Mouse (Mus musculus): ENCODE results near the gene Supt3.

The Supt3 gene

GRCm38 (mm10) chr17:45054526-45054925 lies 277.6 kb downstream of the Supt3 start:
- no peak for DNase-seq (ENCODE audit: low spot score in 2 of 2)

GRCm38 (mm10) chr17:45056894-45057293 lies 279.9 kb downstream of the Supt3 start:
- no peak for DNase-seq (ENCODE audit: low spot score in 2 of 2)

DNA sequence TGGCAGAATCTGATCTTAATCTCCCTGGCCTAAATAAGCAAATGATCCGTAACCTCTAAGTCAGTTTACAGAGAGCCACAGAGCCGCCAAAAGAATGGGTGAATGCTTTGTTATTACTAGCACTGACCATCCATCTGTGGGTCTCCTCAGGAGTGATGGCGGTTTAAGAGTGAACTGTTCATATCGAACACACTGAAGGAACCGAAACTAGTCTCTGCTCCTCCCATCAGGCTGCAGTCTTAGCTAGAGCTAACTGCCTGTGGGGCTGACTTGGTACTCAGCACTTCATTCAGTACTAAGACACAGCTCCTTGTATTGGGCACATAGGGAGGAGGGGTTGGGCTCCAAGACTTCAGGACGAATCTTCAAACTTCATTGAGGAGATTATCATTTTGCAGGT lies 280.8 kb downstream of the Supt3 start:
- no peak for DNase-seq (ENCODE audit: low spot score in 2 of 2)

- DNase-seq (ENCODE audit: low spot score in 2 of 2), result no peak
Measured at GRCm38 (mm10) chr17:45058566-45059363, 281.8 kb downstream of the Supt3 start.

GRCm38 (mm10) chr17:45063776-45064175 lies 286.8 kb downstream of the Supt3 start:
- peak in 1 of 2 experiments; percentile 21 for DNase-seq (ENCODE audit: low spot score in 2 of 2)

- DNase-seq (ENCODE audit: low spot score in 2 of 2), result no peak
Measured at GRCm38 (mm10) chr17:45065465-45065864, 288.5 kb downstream of the Supt3 start.

DNA sequence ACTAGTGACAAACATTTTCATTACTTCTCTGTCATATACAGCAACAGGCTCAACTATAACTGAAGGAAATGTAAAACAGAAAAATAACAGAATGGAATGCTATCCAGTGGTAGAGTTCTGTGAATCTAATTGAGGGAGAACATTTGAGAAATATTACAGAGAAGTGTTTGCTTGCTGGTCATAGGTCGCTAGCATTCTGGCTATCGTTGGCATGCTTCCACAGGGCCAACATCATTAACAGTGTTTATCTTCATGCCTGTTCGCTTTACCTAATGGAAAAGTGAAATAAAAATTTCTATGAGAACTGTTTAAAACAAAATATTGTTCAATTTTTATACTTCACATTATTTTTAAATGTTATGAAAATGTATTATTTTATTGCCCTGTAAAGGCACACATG lies 290.5 kb downstream of the Supt3 start:
- DNase-seq (ENCODE audit: low spot score in 2 of 2), result no peak

GRCm38 (mm10) chr17:45068321-45068720 lies 291.4 kb downstream of the Supt3 start:
- no peak for DNase-seq (ENCODE audit: low spot score in 2 of 2)

DNA sequence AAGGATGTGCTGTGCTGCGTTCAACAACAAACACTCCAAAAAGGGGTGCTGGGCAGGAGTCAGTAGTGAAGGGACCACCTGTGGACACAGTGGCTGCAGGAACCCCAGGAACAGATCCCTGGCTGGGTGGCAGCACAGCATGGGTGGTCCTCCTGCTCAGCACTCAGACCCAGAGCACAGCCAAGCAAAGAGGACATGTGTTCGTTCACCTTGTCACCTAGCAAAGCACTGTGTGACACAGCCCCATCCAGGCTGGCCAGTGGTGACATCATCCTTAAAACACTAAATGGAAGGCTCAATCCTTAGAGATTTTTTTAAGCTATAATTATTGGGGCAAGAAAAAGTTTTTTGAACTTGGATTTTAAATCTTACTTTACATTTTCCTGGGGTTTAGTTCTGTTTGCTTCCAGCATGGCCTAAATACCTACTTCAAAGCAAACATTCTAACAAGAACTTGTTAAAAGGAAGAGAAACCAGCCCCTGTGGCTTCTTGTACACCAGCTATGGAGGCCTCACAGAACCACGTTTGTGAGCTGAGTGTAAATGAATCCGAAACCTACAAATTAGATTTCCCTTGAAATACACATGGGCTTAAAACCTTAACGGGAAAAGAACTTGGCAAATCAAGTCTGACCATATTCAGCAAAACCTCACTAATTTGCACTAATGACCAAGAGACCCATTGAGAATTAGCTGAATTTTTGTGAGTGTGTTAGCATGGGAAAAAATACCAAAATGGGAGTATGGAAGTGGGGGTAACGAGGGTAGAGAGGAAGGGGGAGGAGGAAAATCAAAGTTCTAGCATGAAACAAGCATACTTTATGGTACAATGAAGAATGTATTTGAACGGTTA lies 295.8 kb downstream of the Supt3 start:
- no peak for DNase-seq (ENCODE audit: low spot score in 2 of 2)

DNA sequence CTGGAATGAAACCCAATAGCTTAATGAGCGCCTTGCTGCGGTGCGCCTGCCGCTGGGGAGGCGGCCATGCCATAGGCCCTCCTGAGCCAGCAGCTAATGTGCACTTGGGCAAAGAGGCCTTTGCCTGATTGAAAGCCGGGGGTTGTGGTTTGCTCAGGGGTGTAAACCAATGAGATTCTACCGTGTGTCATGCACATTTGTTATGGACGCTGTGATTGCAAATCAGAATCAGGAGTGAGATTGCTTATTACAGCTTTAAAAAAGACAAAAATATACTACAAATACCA lies 296.3 kb downstream of the Supt3 start:
- no peak for DNase-seq (ENCODE audit: low spot score in 2 of 2)

GRCm38 (mm10) chr17:45073779-45074178 lies 296.8 kb downstream of the Supt3 start:
- no peak for DNase-seq (ENCODE audit: low spot score in 2 of 2)

DNA sequence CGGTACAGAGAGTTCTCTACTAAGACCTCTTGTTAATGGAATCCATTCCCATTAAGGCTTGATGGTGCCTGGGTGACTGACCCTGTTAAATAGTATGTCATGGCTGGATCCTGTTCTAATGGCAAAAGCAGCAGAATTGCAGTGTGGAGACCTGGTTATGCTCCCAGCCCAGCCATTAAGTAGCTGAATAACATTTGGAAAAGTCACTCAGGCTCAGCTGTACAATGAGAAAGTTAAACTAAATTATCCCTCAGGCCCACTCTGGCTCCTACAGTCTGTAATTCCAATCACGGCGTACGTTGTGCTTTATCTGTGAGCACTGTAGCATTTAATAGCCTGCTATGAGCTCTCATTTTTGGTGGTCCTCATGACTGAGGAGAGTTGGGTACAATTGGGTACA lies 300.0 kb downstream of the Supt3 start:
- DNase-seq (ENCODE audit: low spot score in 2 of 2), result no peak

GRCm38 (mm10) chr17:45077921-45078640 lies 301.1 kb downstream of the Supt3 start:
- no peak for DNase-seq (ENCODE audit: low spot score in 2 of 2)

- no peak for DNase-seq (ENCODE audit: low spot score in 2 of 2)
Measured at GRCm38 (mm10) chr17:45081521-45081920, 304.6 kb downstream of the Supt3 start.

DNA sequence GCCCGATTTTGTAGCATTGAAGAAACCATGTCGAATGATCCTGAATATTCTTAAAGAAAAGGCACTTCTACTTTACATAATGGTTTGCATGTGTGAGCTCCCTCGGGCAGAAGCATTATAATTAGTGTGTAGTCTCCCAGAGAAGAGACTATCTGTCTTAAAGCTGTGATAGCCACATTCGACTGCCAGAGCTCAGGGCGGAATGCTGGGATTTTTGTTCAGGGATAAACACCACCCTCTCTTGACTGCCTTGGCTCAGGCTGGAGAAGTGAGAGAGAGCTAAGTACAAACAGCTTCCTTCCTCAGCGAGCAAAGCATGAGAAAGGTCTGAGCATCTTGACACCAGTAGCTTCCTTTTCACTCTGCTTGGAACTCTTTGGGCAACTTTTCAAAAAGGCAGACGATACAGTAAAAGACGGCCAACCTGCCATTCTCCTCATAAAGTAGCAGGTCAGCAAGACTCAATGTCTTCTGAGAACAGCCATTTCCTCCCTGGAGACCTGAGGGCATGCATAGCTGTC lies 305.1 kb downstream of the Supt3 start:
- DNase-seq (ENCODE audit: low spot score in 2 of 2), result no peak

GRCm38 (mm10) chr17:45086361-45086760 lies 309.4 kb downstream of the Supt3 start:
- no peak for DNase-seq (ENCODE audit: low spot score in 2 of 2)

GRCm38 (mm10) chr17:45087022-45087421 lies 310.1 kb downstream of the Supt3 start:
- no peak for DNase-seq (ENCODE audit: low spot score in 2 of 2)

- no peak for DNase-seq (ENCODE audit: low spot score in 2 of 2)
Measured at GRCm38 (mm10) chr17:45101064-45101463, 324.1 kb downstream of the Supt3 start.

- no peak for DNase-seq (ENCODE audit: low spot score in 2 of 2)
Measured at GRCm38 (mm10) chr17:45115386-45115785, 338.4 kb downstream of the Supt3 start.

- DNase-seq (ENCODE audit: low spot score in 2 of 2), result no peak
Measured at GRCm38 (mm10) chr17:45118565-45119471, 341.9 kb downstream of the Supt3 start.

- DNase-seq (ENCODE audit: low spot score in 2 of 2), result no peak
Measured at GRCm38 (mm10) chr17:45119609-45120201, 342.8 kb downstream of the Supt3 start.
